Mouse (Mus musculus) hematopoietic stem cell, adult 5-6 weeks (primary cell): ENCODE results near the gene Itgb4. TPM values are rescaled to one million over a fixed set of nuclear protein-coding genes. Genes with fewer than 3 reads are reported as not detected.
"Not testable (repeated sequence)": the region's sequence is repeated elsewhere in the genome, so short reads cannot be mapped to it uniquely, and the experiment has no call there.

Experiments
- ATAC-seq, 2 experiments: fragments of 125-278 bp in 1 of 2; replicated peaks in 1 of 2; 2 replicates each; pipeline ENCODE4 v1.8.0; 2016 to 2017; ENCODE audit warnings: inconsistent platforms in 2 of 2, mild to moderate bottlenecking in 2 of 2, moderate number of reproducible peaks in 2 of 2, low read depth in 1 of 2, moderate TSS enrichment in 1 of 2; ENCODE audit not compliant: low FRiP score in 2 of 2, poor library complexity in 2 of 2, severe bottlenecking in 2 of 2, insufficient read depth in 1 of 2, low TSS enrichment in 1 of 2
- total RNA-seq: library from RNA; stranded (forward); fragments of 172-1452, 232-1000 nt; gene quantifications from 2 replicates; pipeline ENCODE4 v1.2.3, GENCODE M21; 2017

Itgb4 gene
- total RNA-seq, 1 experiment from 2014 or later = 5.8 TPM

GRCm38 (mm10) chr11:116019976-116020411 lies 45.5 kb downstream of the Itgb4 start:
- ATAC-seq = no peak

GRCm38 (mm10) chr11:116020519-116020922 lies 46.0 kb downstream of the Itgb4 start:
- no peak for ATAC-seq

DNA sequence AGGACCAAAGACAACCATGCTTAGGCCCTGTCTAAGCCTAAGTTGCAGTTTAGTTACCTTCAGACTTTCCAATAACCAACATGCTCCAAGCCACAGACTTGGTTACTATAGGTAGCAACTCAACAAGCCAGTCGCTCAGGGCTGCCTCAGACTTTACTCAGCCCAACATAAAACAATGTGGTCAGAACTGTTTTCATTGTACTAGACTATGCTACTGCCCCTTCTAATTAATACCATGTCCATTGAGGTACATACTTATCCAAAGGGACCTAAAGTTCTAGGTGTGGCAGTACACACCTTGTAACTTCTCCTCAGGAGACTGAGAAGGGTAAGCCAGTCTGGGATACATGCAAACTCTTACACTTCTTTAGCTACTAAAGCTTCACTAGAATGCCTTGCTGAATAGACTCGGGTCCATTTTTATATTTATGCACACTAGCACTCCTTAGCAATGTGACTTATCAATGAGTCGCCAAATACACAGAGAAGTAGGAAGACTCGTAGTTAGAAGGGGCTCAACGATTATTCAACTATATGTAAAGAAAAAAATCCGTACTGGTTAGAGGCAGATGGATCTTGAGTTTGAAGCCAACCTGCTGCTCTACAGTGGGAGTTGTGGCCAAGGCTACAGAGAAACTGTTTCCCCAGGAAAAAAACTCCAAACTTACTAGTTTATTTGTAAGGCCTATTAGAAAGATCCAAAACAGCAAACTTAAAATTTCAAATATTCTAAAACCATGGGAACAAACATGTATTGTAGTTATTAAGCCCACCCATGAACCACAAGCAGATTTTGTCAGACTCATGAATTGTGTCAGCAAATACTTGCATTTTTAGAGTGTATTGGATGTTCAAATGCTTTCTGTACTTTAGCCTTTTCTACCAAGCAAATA lies 47.1 kb downstream of the Itgb4 start:
- no peak for ATAC-seq

DNA sequence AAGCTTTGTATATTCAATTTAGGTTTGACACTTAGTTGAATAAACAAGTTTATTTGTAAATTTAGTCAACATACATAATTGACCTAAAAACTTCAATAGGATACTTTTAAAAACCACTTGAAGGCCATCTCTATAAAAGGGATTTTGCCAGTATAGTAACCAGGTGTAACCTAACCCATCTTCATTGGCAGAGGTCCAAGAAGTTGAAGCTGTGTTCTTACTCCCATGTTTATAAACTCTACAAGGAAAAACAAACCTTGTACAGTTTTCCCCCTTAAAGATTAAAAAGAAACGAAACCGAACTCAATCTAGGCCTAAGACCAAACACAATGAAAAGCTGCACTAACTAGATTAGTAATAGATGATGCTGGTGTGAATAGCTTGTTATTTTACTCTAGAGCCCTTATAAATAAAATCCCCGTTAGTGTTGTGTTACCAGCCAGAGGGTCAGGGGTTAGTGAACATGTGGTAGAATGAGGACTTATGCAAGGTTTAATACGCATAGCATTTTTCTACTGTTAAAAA lies 47.8 kb downstream of the Itgb4 start:
- ATAC-seq = no peak

DNA sequence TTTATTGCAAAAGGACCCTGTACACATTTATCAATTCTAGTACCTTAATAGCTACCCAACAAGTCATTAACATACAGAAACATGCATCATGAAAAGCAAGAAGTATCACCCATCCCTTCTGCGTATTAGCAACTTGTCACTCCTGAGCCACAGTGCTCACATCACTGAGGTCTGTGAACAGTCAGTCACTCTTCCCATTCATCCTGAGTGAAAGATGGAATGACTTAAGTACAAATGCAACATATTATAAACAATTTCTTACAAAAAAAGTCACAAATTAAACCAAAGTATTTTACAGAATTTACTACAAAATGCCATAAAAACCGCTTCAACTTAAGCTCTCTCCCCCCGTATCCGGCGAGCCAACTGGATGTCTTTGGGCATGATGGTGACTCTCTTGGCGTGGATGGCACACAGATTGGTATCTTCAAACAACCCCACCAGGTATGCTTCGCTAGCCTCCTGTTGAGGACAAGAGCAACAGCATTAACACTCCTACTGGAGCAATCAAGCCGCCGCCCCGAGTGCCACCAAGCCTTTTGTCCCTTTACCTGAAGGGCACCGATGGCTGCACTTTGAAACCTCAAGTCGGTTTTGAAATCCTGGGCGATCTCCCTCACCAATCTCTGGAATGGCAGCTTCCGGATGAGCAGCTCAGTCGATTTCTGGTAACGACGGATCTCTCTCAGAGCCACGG lies 48.7 kb downstream of the Itgb4 start:
- ATAC-seq = not testable (repeated sequence)

DNA sequence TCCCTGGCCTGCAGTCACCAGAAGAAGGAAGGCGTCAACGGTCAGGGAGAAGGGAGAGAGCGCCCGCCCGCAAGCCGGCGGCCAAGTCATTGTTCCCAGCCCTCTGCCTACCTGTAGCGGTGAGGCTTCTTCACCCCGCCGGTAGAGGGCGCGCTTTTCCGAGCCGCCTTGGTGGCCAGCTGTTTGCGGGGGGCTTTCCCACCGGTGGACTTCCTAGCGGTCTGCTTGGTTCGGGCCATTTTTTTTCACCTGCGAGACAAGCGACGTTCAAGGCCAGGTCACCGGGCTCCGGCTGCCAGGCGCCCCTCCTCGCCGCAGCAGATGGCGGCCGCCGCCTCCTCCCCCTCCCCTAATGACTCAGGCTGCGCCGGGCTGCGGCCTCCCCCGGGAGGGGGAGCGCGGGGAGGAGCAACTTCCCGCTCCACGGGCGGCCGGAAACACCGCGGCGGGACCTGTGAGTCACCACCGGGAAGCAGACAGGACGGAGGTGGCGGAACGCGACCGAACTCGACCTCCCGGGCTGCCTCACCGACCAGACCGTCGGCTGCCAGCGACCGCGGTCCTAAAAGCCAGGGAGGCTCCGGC lies 49.4 kb downstream of the Itgb4 start:
- ATAC-seq = peak; percentile 38 to 64

GRCm38 (mm10) chr11:116024356-116024808 lies 49.9 kb downstream of the Itgb4 start:
- ATAC-seq = peak; percentile 84 to 85

DNA sequence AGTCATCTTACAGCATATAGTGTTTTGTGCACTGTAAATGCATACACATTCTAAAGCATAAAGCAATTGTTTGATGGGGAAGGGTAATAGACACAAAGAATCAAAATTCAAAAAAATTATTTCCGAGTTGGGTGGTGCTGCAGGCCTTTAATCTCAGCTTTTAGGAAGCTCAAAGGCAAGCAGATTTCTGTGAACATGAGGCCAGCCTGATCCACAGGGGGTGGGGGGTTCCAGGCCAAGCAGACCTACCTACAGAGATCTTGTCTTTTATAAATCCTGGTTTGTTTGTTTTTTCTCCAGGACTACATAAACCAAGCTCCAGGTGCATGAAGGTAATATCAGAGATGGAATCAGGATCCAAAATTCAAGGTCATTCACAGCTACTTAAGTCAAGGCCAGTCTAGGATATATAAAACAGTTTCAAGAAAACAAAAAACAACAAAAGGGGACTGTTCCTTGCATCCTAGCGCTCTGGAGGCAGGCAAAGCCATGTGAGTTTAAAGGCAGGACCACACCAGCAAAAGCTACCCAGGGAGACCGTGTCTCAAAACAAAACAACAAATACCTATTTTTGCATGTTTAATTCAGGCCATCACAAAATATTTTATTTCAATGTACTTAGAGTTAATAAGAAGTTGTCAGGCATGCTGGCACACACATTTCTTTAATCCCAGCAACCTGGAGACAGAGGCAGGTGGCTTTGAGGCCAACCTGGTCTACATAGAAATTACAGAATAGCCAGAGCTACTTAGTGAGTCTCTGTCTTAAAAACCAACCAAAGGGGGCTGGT lies 50.7 kb downstream of the Itgb4 start:
- no peak for ATAC-seq

DNA sequence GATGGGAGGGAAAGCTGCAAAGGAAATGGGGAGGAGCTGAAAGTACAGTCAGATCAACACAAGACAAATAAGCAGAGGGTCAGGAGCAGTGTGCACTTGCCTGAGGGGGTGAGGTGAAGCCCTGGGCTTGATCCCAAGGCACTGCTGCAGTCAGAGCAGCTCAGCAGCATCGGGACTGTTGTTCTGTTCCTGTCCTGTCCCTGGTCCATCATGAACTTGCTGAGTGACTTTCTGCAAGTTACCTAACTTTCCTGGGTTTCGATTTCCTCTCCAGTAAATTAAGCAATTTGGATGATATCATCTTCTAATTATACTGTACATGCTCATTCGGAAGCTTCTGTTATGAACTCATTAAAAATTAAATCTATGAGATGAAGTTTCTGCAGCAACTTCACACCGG lies 53.2 kb downstream of the Itgb4 start, which contains the start of gene H3f3b:
Gene H3f3b (minus strand): TSS at position 207 of the 400 bp plus-strand sequence.
- no peak for ATAC-seq

- ATAC-seq = no peak
Observed at GRCm38 (mm10) chr11:116028177-116028865, 53.8 kb downstream of the Itgb4 start.

DNA sequence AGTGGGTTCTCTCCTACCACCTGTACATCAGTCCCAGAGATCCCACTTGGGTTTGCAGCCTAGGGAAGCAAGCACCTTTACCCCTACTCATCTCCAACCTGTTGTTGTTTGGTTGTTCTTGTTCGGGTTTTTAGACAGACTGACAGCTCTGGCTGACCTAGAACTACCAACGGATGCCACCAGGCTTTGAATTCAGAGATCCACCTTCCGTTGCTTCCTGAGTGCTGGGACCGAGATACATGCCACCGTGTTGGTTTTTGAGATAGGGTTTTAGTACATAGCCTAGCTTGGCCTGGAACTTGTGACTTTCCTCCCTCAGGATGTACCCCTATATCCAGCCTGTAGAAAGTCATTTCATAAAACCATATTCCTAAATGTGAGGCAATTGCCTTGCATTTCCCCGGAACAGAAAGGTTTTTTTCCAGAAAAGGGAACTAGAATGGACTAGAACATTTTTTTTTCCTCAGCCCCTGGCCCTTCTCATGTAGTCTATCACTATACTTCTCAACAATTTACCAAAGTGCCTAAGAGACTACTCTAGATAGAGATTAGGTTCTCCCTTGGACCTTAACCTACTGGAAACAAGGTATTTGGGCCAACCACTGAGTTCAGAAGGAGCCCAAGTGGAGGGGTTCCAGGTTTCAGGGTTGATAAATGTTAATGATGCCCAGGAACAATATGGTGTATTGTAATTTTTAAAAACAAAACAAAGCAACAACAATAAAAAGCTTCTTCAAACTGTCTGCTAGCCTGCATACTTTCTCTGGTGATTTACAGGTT lies 54.8 kb downstream of the Itgb4 start:
- no peak for ATAC-seq

GRCm38 (mm10) chr11:116030088-116030897 lies 55.8 kb downstream of the Itgb4 start, which contains the start of gene Unk:
Gene Unk (plus strand): TSS chr11:116030322.
- peak; percentile 85 to 89 for ATAC-seq

- ATAC-seq = peak; percentile 28 to 29; a peak in 2 of 4 replicates
Observed at GRCm38 (mm10) chr11:116030898-116031845, 56.7 kb downstream of the Itgb4 start.

DNA sequence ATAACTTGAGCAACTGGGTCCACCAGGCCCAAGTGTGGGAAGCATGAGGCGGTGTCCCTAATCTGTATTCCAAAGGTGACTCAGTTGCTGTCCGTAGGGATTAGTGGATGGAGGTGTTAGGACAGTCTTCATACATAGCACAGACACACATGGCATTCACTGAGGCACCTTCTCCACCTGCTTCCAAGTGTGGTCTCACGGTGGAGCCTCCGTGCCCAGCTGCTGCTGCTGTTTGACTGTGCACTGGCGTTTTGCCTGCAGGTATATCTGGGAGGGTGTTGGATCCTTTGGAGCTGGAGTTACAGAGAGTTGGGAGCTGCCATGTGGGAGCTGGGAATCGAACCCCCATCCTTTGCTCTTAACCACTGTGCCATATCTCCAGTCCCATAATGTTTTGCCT lies 60.1 kb downstream of the Itgb4 start:
- no peak for ATAC-seq
